Mouse (Mus musculus) ES-Bruce4 (cell line): Measurements from ENCODE around the gene Hnrnpr.

Experiments used
- CTCF ChIP-seq: IDR thresholded peaks from one replicate; pipeline ENCODE4 v1.8.1; 2011; ENCODE audit warnings: low read depth, low read length
- EP300 ChIP-seq: IDR thresholded peaks from 2 replicates; pipeline ENCODE4 v1.6.1; 2011; ENCODE audit warnings: low read depth, low read length; ENCODE audit not compliant: insufficient read depth
- POLR2A ChIP-seq: IDR thresholded peaks from one replicate; pipeline ENCODE4 v1.8.1; 2011; ENCODE audit warnings: low read length; ENCODE audit not compliant: insufficient read depth

DNA sequence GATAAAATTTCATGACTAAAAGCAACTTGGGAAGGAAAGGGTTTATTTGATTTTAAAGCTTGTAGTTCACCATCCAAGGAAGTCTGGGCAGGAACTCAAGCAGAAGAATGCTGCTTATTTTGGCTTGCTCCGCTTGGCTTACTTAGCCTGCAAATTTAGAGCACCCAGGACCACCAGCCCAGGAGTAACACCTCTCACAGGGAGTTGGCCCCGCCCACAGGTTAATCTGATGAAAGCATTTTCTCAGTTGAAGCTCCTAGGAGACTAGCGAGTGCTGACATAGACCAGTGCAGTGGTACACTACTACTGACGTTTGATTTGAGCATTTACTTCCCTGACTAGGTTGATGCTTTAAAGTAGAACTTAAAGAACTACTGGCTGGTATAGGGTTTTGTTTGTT lies 26.4 kb downstream of the Hnrnpr start:
- no peak for TF ChIP-seq CTCF
- TF ChIP-seq POLR2A: no peak
- no peak for TF ChIP-seq EP300
